31 mouse cellular contexts compared by ENCODE assay signal in genomic region chr3:37483709-37484265, GRCm38 (mm10).
DNase-seq lines count a peak whose midpoint lies in the region; ATAC-seq and TF ChIP-seq lines count a peak whose summit lies in the region.
"Had no signal": no experiment of that assay in that cellular context is flagged by ENCODE, and none has a peak within 500 bp of the region (broad histone marks: within the 10 kb centered on the region; RNA-seq: fewer than 3 reads in every experiment).

No protein-coding gene starts in this region.

- H3K4me3 ChIP-seq in lung, postnatal 0 days (ENCODE audit: low read depth, low read length), result no peak overlapping the region
- H3K4me3 ChIP-seq: embryonic facial prominence, embryonic 10.5 days; embryonic facial prominence, embryonic 13.5 days; erythroblast, embryonic 14.5 days; forebrain, embryonic 12.5 days; forebrain, embryonic 15.5 days; heart, adult 2 months; heart, embryonic 10.5 days; heart, embryonic 13.5 days; intestine, embryonic 15.5 days had no signal

- 71% methylated on average over 4 of the region's 4 CpGs for WGBS in lung, postnatal 0 days

- H3K27ac ChIP-seq in lung, postnatal 0 days (ENCODE audit: low read length), result no peak overlapping the region
- H3K27ac ChIP-seq: embryonic facial prominence, embryonic 10.5 days; embryonic facial prominence, embryonic 13.5 days; forebrain, embryonic 12.5 days; forebrain, embryonic 15.5 days; heart, adult 2 months; heart, embryonic 10.5 days; heart, embryonic 13.5 days; hindbrain, embryonic 14.5 days; hindbrain, postnatal 0 days; intestine, embryonic 15.5 days had no signal

- no peak for TF ChIP-seq CTCF in lung, postnatal 0 days (IDR thresholded peaks at IDR 0.05)

- no peaks in the 10 kb centered on the region for H3K27me3 ChIP-seq in lung, postnatal 0 days (replicated peaks; ENCODE audit: insufficient read depth, low read length)
- H3K27me3 ChIP-seq: CH12.LX; embryonic facial prominence, embryonic 13.5 days; forebrain, embryonic 12.5 days; forebrain, embryonic 15.5 days; heart, embryonic 13.5 days; intestine, embryonic 15.5 days; Patski had no signal

- 0 out of 2 replicates have a peak, but pooled peaks cover 4% of the 10 kb centered on the region for H3K4me1 ChIP-seq in lung, postnatal 0 days (ENCODE audit: insufficient read depth, low read depth, low read length)
- H3K4me1 ChIP-seq: embryonic facial prominence, embryonic 10.5 days; forebrain, embryonic 12.5 days; forebrain, embryonic 15.5 days; heart, embryonic 10.5 days; heart, embryonic 13.5 days; intestine, embryonic 15.5 days had no signal

- no peaks in the 10 kb centered on the region for H3K9me3 ChIP-seq in lung, postnatal 0 days (ENCODE audit: low read length)
- H3K9me3 ChIP-seq: embryonic facial prominence, embryonic 10.5 days; embryonic facial prominence, embryonic 13.5 days; forebrain, embryonic 12.5 days; forebrain, embryonic 15.5 days; G1E; heart, embryonic 10.5 days; heart, embryonic 13.5 days; intestine, embryonic 15.5 days had no signal

- no peaks in the 10 kb centered on the region for H3K36me3 ChIP-seq in lung, postnatal 0 days (ENCODE audit: insufficient read depth, low read length)
- H3K36me3 ChIP-seq: forebrain, embryonic 15.5 days; intestine, embryonic 15.5 days had no signal

- peak; percentile 68 for DNase-seq in CD4-positive helper T cell, adult 2 months (ENCODE audit: low read depth, low spot score)
- DNase-seq in CD8-positive naive resting alpha-beta T cell, adult 2 months (ENCODE audit: low read depth in 2 of 2, low spot score in 2 of 2), result peak; percentile 10 to 53
- DNase-seq in induced T-regulatory cell, adult 2 months (ENCODE audit: low read depth), result peak; percentile 68
- DNase-seq in layer of hippocampus, postnatal 25 days (ENCODE audit: extremely low spot score in 1 of 2, low spot score in 1 of 2), result no peak
- DNase-seq in adrenal gland, postnatal 25 days, result no peak
- no peak for DNase-seq in lung, postnatal 0 days (ENCODE audit: low spot score)
- DNase-seq: adrenal gland, adult 8-10 months; cerebellum, adult 11 months; cerebellum, adult 2 months; cerebellum, postnatal 10 days; cerebellum, postnatal 36 days; embryo, embryonic 11 days; gastrocnemius, postnatal 10 days; gastrocnemius, postnatal 36 days; heart, adult 2 months; heart, postnatal 14 days; heart, postnatal 4 days; kidney, adult 11 months had no signal

- no peak overlapping the region for H3K4me2 ChIP-seq in lung, postnatal 0 days (replicated peaks; ENCODE audit: low read depth, low read length)
- H3K4me2 ChIP-seq: embryonic facial prominence, embryonic 13.5 days; forebrain, embryonic 12.5 days; forebrain, embryonic 15.5 days; heart, embryonic 13.5 days; hindbrain, embryonic 14.5 days; intestine, embryonic 15.5 days had no signal

- H3K9ac ChIP-seq in lung, postnatal 0 days (replicated peaks; ENCODE audit: low read depth), result no peak overlapping the region
- H3K9ac ChIP-seq: embryonic facial prominence, embryonic 13.5 days; forebrain, embryonic 12.5 days; forebrain, embryonic 15.5 days; heart, embryonic 13.5 days; hindbrain, embryonic 14.5 days; intestine, embryonic 15.5 days had no signal

- TF ChIP-seq EP300 in lung, postnatal 0 days (IDR thresholded peaks at IDR 0.05), result no peak

- ATAC-seq in lung, postnatal 0 days, result no peak
- ATAC-seq: forebrain, embryonic 15.5 days; hindbrain, postnatal 0 days; intestine, embryonic 15.5 days; Patski had no signal

Comparison
In these comparisons a context has a peak if more than half of its experiments do, and no peak if none do; other contexts are left out.
1. DNase-seq: peak in CD4-positive helper T cell, adult 2 months (single experiment), CD8-positive naive resting alpha-beta T cell, adult 2 months (2 of 2) and induced T-regulatory cell, adult 2 months (single experiment); none in layer of hippocampus, postnatal 25 days (0 of 2), adrenal gland, postnatal 25 days (single experiment) and lung, postnatal 0 days (single experiment).